Mouse (Mus musculus) embryonic facial prominence, embryonic 13.5 days (tissue): ENCODE results near the gene Spc24. TPM values are rescaled to one million over a fixed set of nuclear protein-coding genes. Genes with fewer than 3 reads are reported as not detected.

ENCODE experiments used
- microRNA-seq: library from miRNA; unstranded; fragments of <30 nt; microRNA quantifications from one replicate; pipeline ENCODE4, GENCODE M21; 2016
- polyA plus RNA-seq: library from polyadenylated mRNA; unstranded; fragments of >200 nt; fragmentation: Nextera tagmentation; extraction: Ambion mirVana; gene quantifications from 2 replicates; pipeline ENCODE4 v1.2.1, GENCODE M21; 2015

Spc24 gene
- polyA plus RNA-seq, 1 experiment from 2014 or later: 111 TPM

Small RNA genes lying within 50 kb of the gene (microRNA-seq; reads per million reads assigned to microRNA genes)
- 3.3 reads per million, percentile 12 among the genes with 10 or more reads in this experiment for gene Mir7083

Other genes starting within 250 kb of the Spc24 start
- gene AB124611, start 234.1 kb downstream of the Spc24 start, polyA plus RNA-seq: 6.2 and 7.3 TPM in 2 replicates
- 46.2 and 47.1 TPM in 2 replicates for gene Carm1, start 213.4 kb downstream of the Spc24 start, polyA plus RNA-seq
- 30.4 and 32.1 TPM in 2 replicates for gene Timm29, start 167.6 kb downstream of the Spc24 start, polyA plus RNA-seq
- 23.8 and 27.8 TPM in 2 replicates for gene Yipf2, start 167.5 kb downstream of the Spc24 start, polyA plus RNA-seq
- gene Smarca4, start 144.1 kb downstream of the Spc24 start, polyA plus RNA-seq: 94.4 and 102 TPM in 2 replicates
- gene Ldlr, start 36.8 kb downstream of the Spc24 start, polyA plus RNA-seq: 31.2 and 37.3 TPM in 2 replicates
- 20.8 and 22.6 TPM in 2 replicates for gene Kank2, start 38.4 kb upstream of the Spc24 start, polyA plus RNA-seq
- 0.74 and 1.1 TPM in 2 replicates for gene Angptl8, start 75.2 kb upstream of the Spc24 start, polyA plus RNA-seq
- gene Dock6, start 92.3 kb upstream of the Spc24 start, polyA plus RNA-seq: 27.4 and 29.2 TPM in 2 replicates
- 16.6 and 18.2 TPM in 2 replicates for gene Rab3d, start 157.9 kb upstream of the Spc24 start, polyA plus RNA-seq
- 4.1 and 4.3 TPM in 2 replicates for gene Ccdc159, start 167.2 kb upstream of the Spc24 start, polyA plus RNA-seq
- 44.5 and 46.7 TPM in 2 replicates for gene Tmem205, start 167.3 kb upstream of the Spc24 start, polyA plus RNA-seq
- 12.7 and 14.5 TPM in 2 replicates for gene Plppr2, start 176.7 kb upstream of the Spc24 start, polyA plus RNA-seq
- gene Swsap1, start 195.5 kb upstream of the Spc24 start, polyA plus RNA-seq: 5.2 and 7.3 TPM in 2 replicates
- 8.5 and 9.3 TPM in 2 replicates for gene Epor, start 203.2 kb upstream of the Spc24 start, polyA plus RNA-seq
- gene Rgl3, start 229.1 kb upstream of the Spc24 start, polyA plus RNA-seq: 0.59 and 0.94 TPM in 2 replicates
- gene Ccdc151, start 242.3 kb upstream of the Spc24 start, polyA plus RNA-seq: 1.2 and 1.8 TPM in 2 replicates
- 120 and 125 TPM in 2 replicates for gene Prkcsh, start 242.5 kb upstream of the Spc24 start, polyA plus RNA-seq